Mouse (Mus musculus): ENCODE measurements at regions not wholly inside any gene's neighbourhood (a gene's known extent, or its start where the extent isn't known, plus 50 kb on each side); places are given as distances from the start of the nearest gene placed in this dataset.

DNA sequence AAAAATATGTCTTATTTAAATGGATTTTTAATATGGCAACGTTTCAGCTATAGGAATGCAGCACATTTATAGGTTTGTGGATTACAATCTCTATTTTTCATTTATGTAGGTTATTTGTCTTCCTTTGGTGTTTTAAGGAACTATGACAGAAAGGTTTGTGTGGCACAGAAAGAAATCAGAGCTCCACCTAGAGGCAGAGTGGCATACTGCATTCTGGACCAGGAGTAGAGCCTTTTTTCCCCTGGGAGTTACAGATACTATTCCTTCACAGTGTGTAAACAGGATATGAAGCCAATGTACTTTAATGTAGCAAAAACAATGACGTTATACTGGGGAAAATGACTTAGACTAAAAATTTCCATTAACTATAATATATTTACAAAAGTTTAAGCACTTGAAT lies 94.9 kb upstream of the St8sia4 start:
- peak; percentile 8 to 66 for DNase-seq (ENCODE audit: low spot score in 2 of 2)

DNA sequence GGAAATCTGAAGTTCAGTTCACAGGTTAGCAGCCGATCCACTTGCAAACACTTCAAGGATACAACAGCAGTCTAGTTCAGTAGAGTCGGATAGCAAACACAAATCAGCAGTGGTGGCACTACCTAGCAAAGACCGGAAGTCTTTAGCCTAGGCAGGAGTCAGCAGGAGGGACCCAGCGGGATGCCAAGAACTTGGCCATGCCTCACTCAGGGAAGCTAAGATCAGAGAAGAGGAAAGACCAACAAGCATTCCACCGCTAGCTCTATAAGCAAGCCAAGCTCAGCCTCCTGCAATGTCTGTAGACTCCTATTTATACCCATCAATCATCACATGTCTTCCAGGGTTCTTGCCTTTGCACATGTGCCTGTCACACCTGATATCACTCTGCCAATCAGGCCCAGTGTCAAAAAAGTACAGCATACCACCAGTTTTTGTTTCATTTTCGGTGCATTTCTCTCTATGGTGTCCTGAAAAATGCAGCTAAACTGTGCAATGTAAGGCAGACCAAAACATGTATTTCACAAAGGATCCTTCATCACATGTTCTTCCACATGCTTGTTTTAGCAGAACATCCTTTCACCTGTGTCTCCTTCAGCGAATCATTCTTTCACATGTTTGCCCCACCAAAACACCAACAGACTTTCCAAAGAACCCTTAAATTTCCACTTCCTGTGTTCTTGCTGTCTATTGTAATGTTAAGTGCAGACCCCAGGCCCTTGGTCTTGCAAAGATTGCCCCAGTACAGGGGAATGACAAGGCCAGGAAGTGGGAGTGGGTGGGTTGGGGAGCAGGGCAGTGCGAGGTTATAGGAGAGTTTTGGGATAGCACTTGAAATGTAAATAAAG lies 86.9 kb upstream of the St8sia4 start:
- DNase-seq (ENCODE audit: low spot score in 2 of 2): no peak

DNA sequence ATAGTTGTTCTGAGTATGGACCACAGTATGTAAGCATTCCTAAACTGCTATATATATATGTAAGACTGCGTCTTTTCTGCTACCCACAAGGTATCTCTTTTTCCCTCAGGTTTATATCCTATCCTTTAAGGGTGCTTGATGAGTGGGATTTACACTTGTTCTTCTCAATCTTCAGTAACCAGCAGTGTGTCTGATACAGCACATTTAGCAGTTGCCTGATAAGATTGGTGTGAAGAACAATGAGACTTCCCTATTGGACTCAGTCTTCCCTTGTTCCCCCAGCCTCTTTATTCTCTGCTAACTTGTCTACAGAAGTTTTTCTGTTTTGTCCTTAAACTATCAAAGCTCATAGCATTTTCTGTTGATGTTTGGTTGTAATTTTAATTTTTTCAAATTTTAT lies 86.1 kb upstream of the St8sia4 start:
- no peak for DNase-seq (ENCODE audit: low spot score in 2 of 2)

DNA sequence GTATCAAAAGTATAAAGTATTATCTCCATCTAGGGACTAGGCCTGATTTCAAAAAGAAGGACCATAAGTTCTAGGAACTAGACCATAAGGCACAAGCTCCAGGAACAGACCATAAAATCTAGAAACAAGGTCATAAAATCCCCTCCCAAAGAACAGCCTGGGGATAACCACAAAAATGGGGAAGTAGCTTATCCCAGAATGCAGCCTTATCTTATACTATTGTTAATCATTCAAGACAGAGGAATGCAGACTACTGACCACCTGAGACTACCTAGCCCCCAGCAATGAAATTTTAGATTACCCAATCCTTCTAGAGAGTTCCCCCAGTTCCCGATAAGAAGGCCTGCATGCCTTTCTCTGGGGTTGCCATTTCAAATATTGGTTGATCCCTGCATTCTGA lies 81.6 kb upstream of the St8sia4 start:
- DNase-seq (ENCODE audit: low spot score in 2 of 2): no peak

DNA sequence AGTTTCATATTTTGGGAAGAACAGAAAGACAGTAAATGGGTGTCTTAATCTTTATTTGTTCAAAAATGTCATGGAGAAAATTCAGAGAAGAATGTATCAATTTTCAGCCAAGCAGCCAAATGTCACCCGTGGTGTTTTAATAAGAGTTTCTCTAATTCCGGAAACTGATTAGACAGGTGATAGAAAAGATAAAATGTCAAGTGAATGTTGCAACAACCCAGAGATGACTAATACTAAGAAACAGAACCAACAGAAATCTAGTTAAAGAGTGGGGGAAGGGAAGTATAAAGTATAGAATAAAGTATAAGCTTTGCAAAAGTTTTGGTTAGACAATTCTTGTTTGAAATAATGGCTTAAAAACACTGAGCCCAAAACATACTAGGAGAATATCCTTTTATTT lies 79.9 kb upstream of the St8sia4 start:
- no peak for DNase-seq (ENCODE audit: low spot score in 2 of 2)

DNA sequence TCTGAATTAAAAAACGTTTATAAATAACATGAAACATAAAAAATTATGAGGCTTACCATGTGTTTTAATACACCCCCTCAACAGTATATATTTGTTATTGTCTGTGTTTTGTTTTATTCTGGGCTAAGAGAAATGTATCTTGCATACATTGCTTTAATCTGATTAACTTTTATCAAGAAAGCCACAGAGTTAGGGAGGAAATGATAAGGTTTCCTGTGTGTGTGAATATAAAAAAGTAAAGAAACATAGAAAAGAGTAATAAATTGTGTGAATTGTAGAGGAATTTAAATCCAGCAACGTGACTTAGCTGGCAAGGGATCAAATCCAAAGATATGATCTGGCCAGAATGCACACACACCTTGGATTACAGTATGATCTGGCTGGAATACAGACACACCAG lies 77.1 kb upstream of the St8sia4 start:
- no peak for DNase-seq (ENCODE audit: low spot score in 2 of 2)

DNA sequence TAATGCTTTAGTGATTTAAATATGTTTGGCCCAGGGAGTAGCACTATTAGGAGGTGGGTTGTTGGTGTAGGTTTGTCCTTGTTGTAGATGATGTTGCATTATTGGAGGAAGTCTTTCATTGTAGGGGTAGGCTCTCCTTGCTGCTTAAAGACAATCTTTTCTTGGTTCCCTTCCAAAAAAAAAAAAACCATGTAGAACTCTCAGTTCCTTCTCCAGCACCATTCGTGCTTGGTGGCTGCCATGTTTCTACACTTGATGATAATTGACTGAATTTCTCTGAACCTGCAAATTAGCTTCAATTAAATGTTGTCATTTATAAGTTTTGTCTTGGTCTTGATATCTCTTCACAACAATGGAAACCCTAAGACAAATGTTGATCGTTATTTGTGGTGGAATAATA lies 76.0 kb upstream of the St8sia4 start:
- DNase-seq (ENCODE audit: low spot score in 2 of 2): no peak

DNA sequence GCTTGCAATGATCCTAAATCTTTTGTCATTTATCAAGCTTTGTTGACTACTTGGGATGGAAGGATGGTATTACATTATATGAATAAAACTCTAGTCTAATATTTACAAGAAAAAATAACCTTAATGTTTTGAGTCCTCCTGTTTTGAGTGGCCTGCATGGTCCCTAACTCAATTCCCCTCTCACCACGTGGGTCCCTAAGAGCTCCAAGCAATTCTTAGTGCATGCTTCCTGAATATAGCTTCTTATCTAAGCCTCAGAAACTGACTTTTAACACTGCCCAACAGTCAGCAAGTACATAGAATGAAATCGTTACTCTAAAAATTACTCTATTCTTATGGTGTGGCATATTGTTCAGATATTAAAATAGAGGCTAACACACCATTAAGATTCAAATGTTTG lies 52.1 kb upstream of the St8sia4 start:
- DNase-seq (ENCODE audit: low spot score in 2 of 2): no peak

DNA sequence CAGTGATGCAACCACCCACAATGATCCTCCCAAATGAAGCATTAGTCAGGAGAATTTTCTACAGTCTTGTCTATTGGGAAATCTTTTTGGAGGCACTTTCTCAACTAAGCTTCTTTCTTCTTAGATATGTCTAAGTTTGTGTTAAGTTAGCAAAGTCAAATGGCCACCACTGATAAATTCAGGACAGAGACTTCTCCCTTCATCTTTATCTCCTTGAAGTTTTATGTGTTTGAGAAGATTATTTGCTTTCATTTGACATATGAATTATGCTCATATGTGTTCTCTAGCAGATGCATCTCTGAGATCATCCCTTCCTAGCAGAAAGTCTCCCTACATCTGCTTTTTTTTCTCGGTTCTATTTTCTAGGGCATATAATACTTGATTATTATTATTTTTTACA lies 51.4 kb upstream of the St8sia4 start:
- DNase-seq (ENCODE audit: low spot score in 2 of 2): no peak

All from thymus, postnatal 10 days (tissue).